Mouse (Mus musculus) gastrocnemius, postnatal 10 days (tissue): Measurements from ENCODE around the gene Pyroxd2. TPM values are rescaled to one million over a fixed set of nuclear protein-coding genes. Genes with fewer than 3 reads are reported as not detected.

Source experiments
- DNase-seq: peaks from one replicate; pipeline ENCODE4 v3.0.0; 2021; ENCODE audit warnings: mixed read lengths
- total RNA-seq, 2 experiments: library from RNA; stranded (reverse); gene quantifications; 2 replicates each; pipeline ENCODE4 v1.2.3; 2021

Pyroxd2 gene
- total RNA-seq, 2 experiments from 2014 or later, result 3.1 to 5.0 TPM

- DNase-seq, result no peak
These were observed 7.3 kb downstream of the Pyroxd2 start for GRCm38 (mm10) chr19:42745084-42745868.

GRCm38 (mm10) chr19:42744162-42744586 lies 8.4 kb downstream of the Pyroxd2 start:
- peak; percentile 50 for DNase-seq

- no peak for DNase-seq
These were observed 9.3 kb downstream of the Pyroxd2 start for GRCm38 (mm10) chr19:42743261-42743660.

- DNase-seq, result no peak
These were observed 10.7 kb downstream of the Pyroxd2 start for GRCm38 (mm10) chr19:42741884-42742283.

DNA sequence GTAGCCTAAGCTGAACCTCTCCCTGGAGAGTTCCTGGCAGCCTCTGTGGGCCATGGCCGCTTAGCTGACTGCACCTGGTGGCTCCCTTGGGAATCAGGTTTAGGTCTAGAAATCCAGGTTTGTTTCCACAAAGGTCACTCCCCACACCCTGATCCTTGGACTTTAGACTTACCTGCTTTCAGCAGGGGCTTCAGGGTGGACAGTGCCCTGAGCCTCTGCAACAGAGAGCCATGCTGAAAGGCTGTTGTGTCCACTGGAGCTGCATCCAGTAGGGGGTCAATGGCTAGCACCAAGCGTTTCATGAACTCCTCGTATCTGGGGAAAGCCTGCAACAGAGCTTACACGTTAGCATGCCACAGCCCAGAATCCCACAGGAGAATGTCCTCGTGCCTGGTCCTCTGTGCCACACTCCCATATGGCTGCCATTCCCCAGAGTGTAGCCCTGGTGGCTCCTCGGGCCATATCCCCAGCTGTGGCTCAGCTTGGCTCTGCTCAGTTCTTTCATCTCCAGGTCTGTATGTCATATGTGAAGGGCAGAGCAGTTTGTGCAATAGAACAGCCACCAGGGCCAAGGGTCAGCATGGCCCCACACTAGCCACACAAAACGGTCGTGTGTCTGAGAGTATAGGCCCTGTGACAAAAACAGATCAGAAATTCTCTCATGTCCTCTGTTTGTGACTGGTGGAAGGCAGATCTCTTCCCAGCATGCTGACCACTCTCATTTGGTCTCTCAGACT lies 12.2 kb downstream of the Pyroxd2 start:
- no peak for DNase-seq

DNA sequence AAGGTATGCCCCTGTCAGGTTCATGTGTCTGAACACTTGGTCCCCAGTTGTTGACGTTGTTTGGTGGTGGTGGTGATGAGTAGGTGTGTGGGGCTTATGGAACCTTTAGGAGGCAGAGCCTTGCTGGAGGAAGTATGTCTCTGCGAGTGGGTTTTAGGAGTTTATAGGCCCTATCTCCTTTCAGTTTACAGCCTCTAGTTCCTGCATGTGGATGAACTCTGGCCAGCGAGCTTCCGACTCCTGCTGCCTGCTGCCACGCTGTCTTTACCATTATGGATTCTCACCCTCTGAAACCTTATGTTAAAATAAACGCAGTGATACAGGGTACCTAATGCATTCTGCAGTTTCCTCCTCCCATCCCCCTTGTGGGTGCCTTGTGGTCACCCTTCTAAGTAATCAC lies 12.8 kb downstream of the Pyroxd2 start:
- DNase-seq, result no peak

DNA sequence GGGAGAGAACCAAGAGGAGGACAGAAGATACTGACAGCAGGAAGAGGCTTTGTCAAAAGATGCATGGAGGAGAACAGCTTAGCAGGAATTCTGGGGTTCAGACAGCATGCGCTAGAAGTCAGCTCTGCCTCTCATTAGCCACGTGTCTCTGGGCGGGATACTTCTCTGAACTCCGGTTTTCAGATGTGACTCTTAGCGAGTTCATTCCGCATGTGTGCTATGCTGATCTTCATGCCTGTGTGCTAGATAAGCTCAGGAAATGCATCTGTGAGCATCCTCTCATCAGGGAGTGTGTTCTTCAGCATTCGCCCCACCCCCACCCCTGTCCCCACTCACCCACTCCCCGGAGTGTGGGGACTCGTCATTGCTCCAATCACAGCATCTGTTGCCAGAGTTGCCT lies 14.8 kb downstream of the Pyroxd2 start:
- DNase-seq, result no peak

DNA sequence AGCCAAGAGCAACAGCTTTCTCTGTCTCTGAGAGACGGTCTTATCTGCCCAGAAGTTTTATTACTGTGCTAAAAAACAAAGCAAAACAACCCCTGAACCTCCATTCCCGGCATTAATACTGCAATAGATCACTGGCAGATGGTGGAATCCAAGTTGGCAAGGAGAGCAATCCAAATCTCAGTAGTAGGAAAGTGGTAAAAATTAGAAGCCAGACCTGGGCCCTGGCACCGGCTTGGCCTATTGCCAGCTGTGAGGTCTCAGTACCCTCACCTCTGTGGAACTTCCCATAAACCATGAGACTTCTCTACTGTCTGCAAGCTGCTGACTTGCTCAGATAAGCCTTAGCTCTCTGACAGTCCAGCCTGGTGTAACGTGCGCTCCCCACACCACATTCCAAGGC lies 17.6 kb downstream of the Pyroxd2 start:
- DNase-seq, result peak; percentile 4

DNA sequence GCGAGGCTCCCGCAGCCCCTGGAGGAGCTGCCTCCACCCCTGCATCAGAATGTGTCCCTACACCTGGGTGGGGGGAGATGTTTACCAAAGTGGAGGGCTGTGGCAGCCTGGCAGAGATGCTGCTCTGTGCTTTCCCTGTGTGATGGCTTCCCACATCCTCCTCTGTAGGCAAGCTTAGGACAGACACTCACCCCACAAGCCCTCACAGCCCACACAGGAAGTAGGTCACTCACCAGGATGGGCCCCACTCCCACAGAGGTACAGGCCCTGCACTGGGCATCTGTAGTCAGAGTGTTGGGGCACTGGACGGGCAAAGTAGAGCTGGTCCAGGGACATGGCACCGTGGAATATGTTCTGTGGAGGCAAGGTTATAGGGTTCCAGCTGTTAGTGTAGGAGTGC lies 25.2 kb downstream of the Pyroxd2 start:
- no peak for DNase-seq

- DNase-seq, result no peak
These were observed 25.8 kb downstream of the Pyroxd2 start for GRCm38 (mm10) chr19:42726766-42727165.

DNA sequence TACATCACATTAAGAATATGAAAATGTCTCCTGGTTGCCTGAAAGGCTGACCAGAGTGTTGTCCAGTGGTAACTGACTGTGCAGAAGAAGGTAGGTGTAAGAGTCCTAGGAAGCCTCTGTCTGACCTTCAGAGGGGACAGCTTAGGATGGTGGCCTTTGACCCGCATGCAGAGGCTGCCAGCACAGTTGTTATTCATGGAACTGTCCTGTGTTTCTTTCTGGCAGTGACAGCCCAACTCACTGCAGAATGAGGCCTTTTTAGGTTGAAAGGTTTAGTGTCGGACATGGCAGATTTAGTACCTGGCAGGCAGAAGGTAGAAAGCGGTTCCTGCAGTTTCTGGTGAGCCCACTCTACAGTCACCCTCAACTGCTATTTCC lies 26.6 kb downstream of the Pyroxd2 start:
- no peak for DNase-seq

GRCm38 (mm10) chr19:42725056-42725972 lies 27.3 kb downstream of the Pyroxd2 start:
- DNase-seq, result no peak

DNA sequence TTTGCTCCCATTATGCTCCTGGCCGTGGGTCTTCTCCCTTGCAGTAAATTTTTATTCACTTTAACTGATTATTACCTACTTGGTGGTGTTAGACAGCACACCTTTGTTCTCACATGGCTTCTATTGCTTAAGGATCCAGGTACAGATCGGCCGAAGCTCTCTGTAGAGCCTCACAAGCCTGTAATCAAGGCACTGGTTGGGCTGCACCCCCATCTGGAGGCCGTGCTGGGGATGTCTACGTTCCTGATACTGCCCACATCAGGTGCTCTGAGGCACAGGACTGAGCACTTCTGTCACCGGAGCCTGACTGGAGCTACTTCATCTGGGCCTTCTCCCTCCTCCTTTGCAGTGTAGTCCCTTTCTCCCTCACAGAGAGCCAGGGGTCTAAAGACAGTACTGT lies 29.3 kb downstream of the Pyroxd2 start:
- no peak for DNase-seq

DNA sequence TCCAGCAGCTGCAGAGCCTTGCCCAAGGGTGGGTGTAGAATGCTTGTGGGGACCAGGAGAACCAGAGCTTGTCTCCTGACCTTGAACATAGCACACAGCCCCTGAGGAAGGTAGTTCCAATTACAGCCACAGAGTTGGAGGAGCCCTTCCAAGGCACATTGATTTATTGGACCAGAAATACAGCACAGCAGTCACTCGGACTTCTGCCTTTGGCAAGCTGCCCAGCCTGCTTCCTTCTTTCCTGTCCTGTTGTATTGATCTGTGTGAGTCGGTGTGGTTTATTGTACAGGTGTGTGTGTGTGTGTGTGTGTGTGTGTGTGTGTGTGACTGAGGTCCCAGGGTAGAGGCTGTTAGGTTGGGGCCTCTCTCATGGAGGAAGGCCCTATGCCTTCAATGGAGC lies 30.1 kb downstream of the Pyroxd2 start:
- no peak for DNase-seq

DNA sequence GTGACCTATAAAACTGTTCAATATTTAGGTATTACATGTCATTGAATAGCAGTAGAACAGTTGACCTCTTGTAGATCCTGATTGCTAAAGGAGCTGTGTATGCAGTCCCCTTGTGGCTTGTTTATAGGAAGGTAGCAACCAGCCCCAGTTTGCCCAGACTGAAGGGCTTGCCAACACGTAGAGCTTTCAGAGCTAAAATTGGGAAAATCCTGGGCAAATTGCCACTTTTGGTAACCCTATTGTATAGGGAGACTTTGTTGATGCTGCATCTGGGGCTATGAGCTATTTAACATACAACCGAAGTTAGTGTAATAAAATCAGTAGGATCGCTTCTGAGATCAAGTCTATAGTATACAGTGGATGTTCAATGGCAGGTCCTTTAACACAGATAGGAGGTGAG lies 34.5 kb downstream of the Pyroxd2 start:
- no peak for DNase-seq

GRCm38 (mm10) chr19:42717668-42718067 lies 34.9 kb downstream of the Pyroxd2 start:
- DNase-seq, result no peak

GRCm38 (mm10) chr19:42716507-42716906 lies 36.1 kb downstream of the Pyroxd2 start:
- no peak for DNase-seq

GRCm38 (mm10) chr19:42713770-42714169 lies 38.8 kb downstream of the Pyroxd2 start:
- DNase-seq, result no peak

DNA sequence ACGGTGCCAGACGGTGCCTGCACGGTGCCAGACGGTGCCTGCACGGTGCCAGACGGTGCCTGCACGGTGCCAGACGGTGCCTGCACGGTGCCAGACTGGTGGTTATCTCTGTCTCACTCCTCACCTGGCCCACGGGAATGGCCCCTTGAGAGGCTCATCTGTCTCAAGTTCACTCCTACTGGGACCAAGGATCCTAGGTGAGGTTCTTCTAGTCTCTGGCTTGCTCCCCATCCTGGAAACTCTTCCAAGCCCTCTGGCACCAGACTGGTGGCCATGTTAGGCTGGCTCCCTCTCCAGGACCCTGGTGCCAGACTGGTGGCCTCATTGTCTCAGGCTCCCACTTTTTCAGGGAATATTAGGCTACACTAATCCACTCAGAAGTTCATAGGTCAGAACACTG lies 53.1 kb downstream of the Pyroxd2 start:
- no peak for DNase-seq

- DNase-seq, result no peak
These were observed 54.0 kb downstream of the Pyroxd2 start for GRCm38 (mm10) chr19:42698576-42698975.

GRCm38 (mm10) chr19:42697336-42697735 lies 55.2 kb downstream of the Pyroxd2 start:
- DNase-seq, result no peak

GRCm38 (mm10) chr19:42690256-42690655 lies 62.3 kb downstream of the Pyroxd2 start:
- DNase-seq, result no peak

GRCm38 (mm10) chr19:42689786-42690185 lies 62.8 kb downstream of the Pyroxd2 start:
- no peak for DNase-seq
